Mouse (Mus musculus): ENCODE results near the gene Tnfaip1. TPM values are rescaled to one million over a fixed set of nuclear protein-coding genes. Genes with fewer than 3 reads are reported as not detected.
"Not testable (repeated sequence)": the region's sequence is repeated elsewhere in the genome, so short reads cannot be mapped to it uniquely, and the experiment has no call there.

Tnfaip1 gene
- polyA plus RNA-seq, 1 experiment from 2014 or later, result 59.2 TPM

DNA sequence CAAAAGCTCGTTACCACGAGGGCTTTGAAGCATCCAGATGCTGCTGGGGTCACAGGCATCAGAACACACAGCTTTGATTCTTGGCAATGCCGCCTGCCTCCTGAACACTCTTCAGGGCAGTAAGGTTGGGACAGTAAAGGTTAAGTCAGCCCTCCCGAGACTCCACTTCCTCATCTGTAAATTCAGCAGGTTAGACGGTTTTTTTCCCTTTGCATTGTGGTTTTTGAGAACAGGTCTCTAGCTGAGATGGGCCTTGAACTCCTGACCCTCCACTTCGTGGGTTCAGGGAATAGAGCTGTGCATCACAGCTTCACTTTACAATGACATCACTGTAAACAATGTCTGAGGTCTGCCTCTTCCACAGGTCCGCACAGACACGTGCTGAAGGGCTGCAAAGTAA is 9.0 kb upstream of the Tnfaip1 start:
- peaks cover 11% of the 10 kb centered on the region; the same call in 1 of the 2 replicates for H3K4me1 ChIP-seq (replicated peaks; ENCODE audit: control insufficient read depth, insufficient read depth, low read length)
- WGBS, result 83% methylated on average over 8 of the region's 8 CpGs
- ATAC-seq (ENCODE audit: low FRiP score), result no peak

DNA sequence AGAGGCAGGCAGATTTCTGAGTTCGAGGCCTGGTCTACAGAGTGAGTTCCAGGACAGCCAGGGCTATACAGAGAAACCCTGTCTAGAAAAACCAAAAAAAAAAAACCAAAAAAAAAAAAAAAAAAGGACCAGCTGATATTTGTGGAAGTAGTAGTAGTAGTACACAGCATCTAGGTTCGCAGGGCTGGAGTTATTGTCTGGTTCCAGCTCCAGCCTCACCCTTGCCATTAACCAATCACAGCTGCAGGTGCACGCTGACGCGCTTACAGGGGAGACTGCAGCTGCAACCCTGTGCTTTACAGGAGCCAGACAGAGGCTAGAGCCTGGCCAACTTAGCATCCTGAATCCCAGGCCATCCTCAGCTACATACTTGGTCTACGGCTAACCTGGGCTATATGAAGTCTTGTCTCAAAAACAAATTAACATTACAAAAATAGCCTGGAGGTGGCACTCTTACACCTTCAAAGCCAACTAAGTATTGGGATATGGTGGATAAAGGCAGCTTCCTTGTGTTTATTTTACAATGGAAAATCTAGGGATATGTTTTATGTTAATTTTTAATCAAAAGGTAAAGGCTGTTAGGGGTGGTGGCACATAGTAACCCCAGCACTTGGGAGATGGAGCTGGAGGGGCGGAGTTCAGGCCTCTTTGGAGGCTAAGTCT is 8.4 kb upstream of the Tnfaip1 start:
- Histone ChIP-seq H3K4me3 (replicated peaks; ENCODE audit: low read length) (no peak overlapping the region), H3K4me1 (replicated peaks; ENCODE audit: control insufficient read depth, insufficient read depth, low read length) (peaks cover 6% of the 10 kb centered on the region; the same call in 1 of the 2 replicates), H3K27ac (no peak overlapping the region), H3K27me3 (ENCODE audit: control insufficient read depth, insufficient read depth, low read length) (no peaks in the 10 kb centered on the region), H3K9ac (no peak overlapping the region), H3K36me3 (replicated peaks; ENCODE audit: control insufficient read depth, insufficient read depth) (peaks cover 44% of the 10 kb centered on the region), H3K9me3 (ENCODE audit: control insufficient read depth, low read length) (no peaks in the 10 kb centered on the region), H3K4me2 (replicated peaks) (no peak overlapping the region)
- WGBS, result 96% methylated on average over 7 of the region's 7 CpGs
- ATAC-seq (ENCODE audit: low FRiP score) (no peak), DNase-seq (ENCODE audit: low spot score) (no peak)

More for the DNA sequence above, 9.0 kb upstream of the Tnfaip1 start:
- no peak overlapping the region for H3K4me2 ChIP-seq (replicated peaks)
- H3K9me3 ChIP-seq (ENCODE audit: control insufficient read depth, low read length), result no peaks in the 10 kb centered on the region
- DNase-seq (ENCODE audit: low spot score), result no peak
- no peak overlapping the region for H3K9ac ChIP-seq
- no peak overlapping the region for H3K4me3 ChIP-seq (replicated peaks; ENCODE audit: low read length)
- no peak overlapping the region for H3K27ac ChIP-seq
- H3K27me3 ChIP-seq (ENCODE audit: control insufficient read depth, insufficient read depth, low read length), result no peaks in the 10 kb centered on the region
- peaks cover 38% of the 10 kb centered on the region for H3K36me3 ChIP-seq (replicated peaks; ENCODE audit: control insufficient read depth, insufficient read depth)

DNA sequence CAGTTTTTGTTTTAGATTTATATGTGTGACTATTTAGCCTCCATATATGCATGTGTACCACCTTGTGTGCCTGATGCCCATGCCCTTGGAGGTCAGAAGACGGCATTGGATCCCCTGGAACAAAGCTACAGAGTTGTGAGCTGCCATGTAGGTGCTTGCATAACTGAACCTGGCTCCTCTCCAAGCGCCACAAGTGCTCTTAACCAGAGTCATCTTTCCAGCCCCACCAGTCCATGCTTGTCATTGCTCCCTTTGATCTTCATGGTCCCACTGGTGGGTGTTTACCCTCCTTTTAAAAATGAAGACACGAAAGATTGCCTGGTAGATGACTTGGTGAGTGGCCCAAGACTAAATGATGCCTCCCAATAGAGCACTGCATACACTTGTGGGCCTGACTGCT is 4.2 kb upstream of the Tnfaip1 start:
- Histone ChIP-seq H3K4me3 (replicated peaks; ENCODE audit: low read length) (no peak overlapping the region), H3K36me3 (replicated peaks; ENCODE audit: control insufficient read depth, insufficient read depth) (peaks cover 55% of the 10 kb centered on the region), H3K27ac (no peak overlapping the region), H3K27me3 (ENCODE audit: control insufficient read depth, insufficient read depth, low read length) (no peaks in the 10 kb centered on the region), H3K9me3 (ENCODE audit: control insufficient read depth, low read length) (no peaks in the 10 kb centered on the region), H3K4me1 (replicated peaks; ENCODE audit: control insufficient read depth, insufficient read depth, low read length) (peaks cover 13% of the 10 kb centered on the region), H3K4me2 (replicated peaks) (no peak overlapping the region), H3K9ac (no peak overlapping the region)
- no peak for DNase-seq (ENCODE audit: low spot score)
- ATAC-seq (ENCODE audit: low FRiP score), result no peak
- WGBS, result 90% methylated on average over 3 of the region's 3 CpGs

DNA sequence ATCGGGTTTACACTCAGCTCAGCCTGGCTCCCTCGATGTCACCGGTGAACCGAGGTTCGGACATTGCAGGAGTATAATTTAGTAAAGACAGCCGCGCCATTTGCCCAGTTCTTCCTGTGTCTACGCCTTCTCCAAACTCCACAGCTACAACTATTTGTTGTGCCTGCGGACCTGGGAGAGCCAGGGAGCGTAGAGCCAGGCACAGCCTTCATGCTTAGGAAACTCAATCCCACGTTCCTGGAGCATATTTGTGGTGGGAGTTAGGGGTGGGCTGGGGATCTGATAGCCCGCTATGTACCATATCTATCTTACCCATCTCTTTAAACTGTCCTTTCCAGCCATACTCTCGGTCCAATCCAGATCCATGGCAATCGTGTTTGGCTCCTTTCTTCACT is 555 bp upstream of the Tnfaip1 start:
- H3K36me3 ChIP-seq (replicated peaks; ENCODE audit: control insufficient read depth, insufficient read depth), result peaks cover 31% of the 10 kb centered on the region
- peak overlapping the region; percentile 75 for H3K4me3 ChIP-seq (replicated peaks; ENCODE audit: low read length)
- WGBS, result 3% methylated on average over 14 of the region's 14 CpGs
- no peaks in the 10 kb centered on the region for H3K27me3 ChIP-seq (ENCODE audit: control insufficient read depth, insufficient read depth, low read length)
- peak overlapping the region; percentile 87 for H3K4me2 ChIP-seq (replicated peaks)
- ATAC-seq (ENCODE audit: low FRiP score) (0 out of 2 replicates have a peak, but pooled peaks have one; percentile 1), DNase-seq (ENCODE audit: low spot score) (no peak)
- peaks cover 26% of the 10 kb centered on the region for H3K4me1 ChIP-seq (replicated peaks; ENCODE audit: control insufficient read depth, insufficient read depth, low read length)
- no peaks in the 10 kb centered on the region for H3K9me3 ChIP-seq (ENCODE audit: control insufficient read depth, low read length)
- H3K27ac ChIP-seq, result peak overlapping the region; percentile 86
- peak overlapping the region; percentile 88 for H3K9ac ChIP-seq

DNA sequence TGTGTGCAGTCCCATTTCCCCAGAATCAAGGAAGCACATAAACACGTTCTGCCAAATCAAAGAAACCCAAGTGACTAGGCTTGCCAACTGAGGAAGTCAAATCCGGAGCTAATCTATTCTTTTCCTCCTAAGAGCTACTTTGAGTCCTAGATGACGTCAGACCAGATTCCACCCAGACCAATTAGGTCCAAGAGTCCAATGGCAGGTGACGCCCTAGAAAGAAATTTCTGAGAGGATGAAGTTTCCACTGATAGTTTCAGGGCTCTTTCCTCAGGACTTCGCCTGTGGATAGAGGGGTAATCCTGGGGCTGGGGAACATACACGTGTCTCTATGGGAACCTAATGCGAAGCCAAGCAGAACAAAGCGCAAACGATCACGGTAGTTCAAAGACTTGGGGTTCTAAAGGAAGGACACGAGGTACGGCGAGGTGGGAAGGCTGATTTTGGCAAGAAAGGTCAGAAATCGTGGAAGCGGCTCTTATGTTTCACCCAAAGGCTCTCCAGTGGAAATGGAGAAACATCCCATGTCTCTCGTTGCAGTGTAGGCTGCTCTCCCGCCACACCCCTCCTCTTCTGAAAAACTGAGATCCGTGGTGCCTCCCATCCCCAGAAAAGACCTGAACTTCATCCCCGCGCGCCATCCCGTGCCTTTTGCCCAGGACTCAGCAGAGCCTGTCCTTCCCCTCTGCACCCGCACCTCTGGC is 604 bp downstream of the Tnfaip1 start:
- ATAC-seq (ENCODE audit: low FRiP score) (peak; percentile 5; the same call in 1 of the 2 replicates), DNase-seq (ENCODE audit: low spot score) (peak; percentile 65)
- Histone ChIP-seq H3K27me3 (ENCODE audit: control insufficient read depth, insufficient read depth, low read length) (no peaks in the 10 kb centered on the region), H3K4me2 (replicated peaks) (peak overlapping the region; percentile 86), H3K9ac (peak overlapping the region; percentile 59), H3K4me1 (replicated peaks; ENCODE audit: control insufficient read depth, insufficient read depth, low read length) (peaks cover 26% of the 10 kb centered on the region), H3K9me3 (ENCODE audit: control insufficient read depth, low read length) (no peaks in the 10 kb centered on the region), H3K36me3 (replicated peaks; ENCODE audit: control insufficient read depth, insufficient read depth) (peaks cover 20% of the 10 kb centered on the region), H3K4me3 (replicated peaks; ENCODE audit: low read length) (peak overlapping the region; percentile 75), H3K27ac (peak overlapping the region; percentile 77)
- WGBS, result 1% methylated on average over 23 of the region's 23 CpGs

DNA sequence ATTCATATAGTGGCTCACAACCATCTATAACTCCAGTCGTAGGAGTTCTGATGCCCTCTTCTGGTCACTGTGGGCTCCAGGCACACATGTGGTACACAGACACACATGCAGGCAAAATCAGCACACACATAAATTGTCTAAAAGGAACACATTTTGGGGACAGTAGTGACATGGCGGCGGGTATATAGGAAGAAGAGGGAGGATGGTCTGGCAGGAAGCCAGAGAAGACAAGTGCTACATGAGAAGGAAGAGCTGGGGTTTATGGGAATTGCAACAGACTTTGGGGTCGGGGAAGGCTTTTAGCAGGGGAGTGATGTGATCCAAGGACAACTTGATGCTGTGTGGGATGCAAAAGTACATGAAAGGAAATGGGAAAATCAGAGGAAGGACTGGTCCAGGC is 1.6 kb downstream of the Tnfaip1 start:
- Histone ChIP-seq H3K27ac (no peak overlapping the region), H3K4me3 (replicated peaks; ENCODE audit: low read length) (peak overlapping the region; percentile 75), H3K4me2 (replicated peaks) (peak overlapping the region; percentile 86), H3K9me3 (ENCODE audit: control insufficient read depth, low read length) (no peaks in the 10 kb centered on the region), H3K36me3 (replicated peaks; ENCODE audit: control insufficient read depth, insufficient read depth) (peaks cover 19% of the 10 kb centered on the region), H3K9ac (no peak overlapping the region), H3K4me1 (replicated peaks; ENCODE audit: control insufficient read depth, insufficient read depth, low read length) (peaks cover 26% of the 10 kb centered on the region), H3K27me3 (ENCODE audit: control insufficient read depth, insufficient read depth, low read length) (no peaks in the 10 kb centered on the region)
- no peak for ATAC-seq (ENCODE audit: low FRiP score)
- WGBS, result 95% methylated on average over 4 of the region's 4 CpGs
- no peak for DNase-seq (ENCODE audit: low spot score)

DNA sequence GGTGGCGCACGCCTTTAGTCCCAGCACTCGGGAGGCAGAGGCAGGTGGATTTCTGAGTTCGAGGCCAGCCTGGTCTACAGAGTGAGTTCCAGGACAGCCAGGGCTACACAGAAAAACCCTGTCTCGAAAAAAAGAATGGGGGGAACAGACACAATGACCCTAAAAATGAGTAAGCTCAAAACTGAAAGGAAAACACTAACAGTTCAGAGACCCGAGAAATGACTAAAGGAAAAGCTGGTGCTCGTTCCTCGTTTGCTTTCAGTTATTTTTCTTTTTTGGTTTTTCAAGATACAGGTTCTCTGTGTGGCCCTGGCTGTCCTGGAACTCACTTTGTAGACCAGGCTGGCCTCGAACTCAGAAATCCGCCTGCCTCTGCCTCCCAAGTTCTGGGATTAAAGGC is 4.6 kb downstream of the Tnfaip1 start:
- not testable (repeated sequence) for H3K9ac ChIP-seq; H3K4me3 ChIP-seq (replicated peaks; ENCODE audit: low read length); H3K27me3 ChIP-seq (ENCODE audit: control insufficient read depth, insufficient read depth, low read length); DNase-seq (ENCODE audit: low spot score); H3K9me3 ChIP-seq (ENCODE audit: control insufficient read depth, low read length); ATAC-seq (ENCODE audit: low FRiP score); H3K4me2 ChIP-seq (replicated peaks); H3K27ac ChIP-seq
- peaks cover 13% of the 10 kb centered on the region for H3K4me1 ChIP-seq (replicated peaks; ENCODE audit: control insufficient read depth, insufficient read depth, low read length)
- 98% methylated on average over 10 of the region's 10 CpGs for WGBS
- peaks cover 39% of the 10 kb centered on the region for H3K36me3 ChIP-seq (replicated peaks; ENCODE audit: control insufficient read depth, insufficient read depth)

DNA sequence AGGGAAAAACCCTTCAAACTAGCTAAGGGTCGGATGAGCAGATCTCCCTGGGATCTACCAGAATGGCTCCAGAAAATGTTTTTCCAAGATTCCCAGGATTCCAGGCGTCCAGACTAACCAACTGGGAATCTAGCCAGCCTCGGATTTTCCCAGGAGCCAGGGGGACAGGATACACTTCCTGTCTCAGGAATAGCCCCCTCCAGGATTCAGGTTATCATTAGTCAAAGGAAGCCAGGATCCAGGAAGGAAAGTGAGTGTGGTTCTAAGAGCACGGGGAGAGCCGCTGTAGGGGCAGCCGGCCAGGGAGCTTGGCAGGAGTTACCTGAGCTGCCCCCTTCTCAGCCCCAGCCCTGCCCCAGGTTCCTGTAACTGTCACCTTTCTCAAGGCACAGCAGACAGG is 5.1 kb downstream of the Tnfaip1 start:
- H3K36me3 ChIP-seq (replicated peaks; ENCODE audit: control insufficient read depth, insufficient read depth), result peaks cover 44% of the 10 kb centered on the region
- WGBS, result 82% methylated on average over 6 of the region's 6 CpGs
- ATAC-seq (ENCODE audit: low FRiP score), result no peak
- H3K27ac ChIP-seq, result no peak overlapping the region
- no peak for DNase-seq (ENCODE audit: low spot score)
- H3K27me3 ChIP-seq (ENCODE audit: control insufficient read depth, insufficient read depth, low read length), result no peaks in the 10 kb centered on the region
- no peak overlapping the region for H3K4me3 ChIP-seq (replicated peaks; ENCODE audit: low read length)
- peaks cover 13% of the 10 kb centered on the region for H3K4me1 ChIP-seq (replicated peaks; ENCODE audit: control insufficient read depth, insufficient read depth, low read length)
- no peak overlapping the region for H3K4me2 ChIP-seq (replicated peaks)
- H3K9me3 ChIP-seq (ENCODE audit: control insufficient read depth, low read length), result no peaks in the 10 kb centered on the region
- no peak overlapping the region for H3K9ac ChIP-seq

DNA sequence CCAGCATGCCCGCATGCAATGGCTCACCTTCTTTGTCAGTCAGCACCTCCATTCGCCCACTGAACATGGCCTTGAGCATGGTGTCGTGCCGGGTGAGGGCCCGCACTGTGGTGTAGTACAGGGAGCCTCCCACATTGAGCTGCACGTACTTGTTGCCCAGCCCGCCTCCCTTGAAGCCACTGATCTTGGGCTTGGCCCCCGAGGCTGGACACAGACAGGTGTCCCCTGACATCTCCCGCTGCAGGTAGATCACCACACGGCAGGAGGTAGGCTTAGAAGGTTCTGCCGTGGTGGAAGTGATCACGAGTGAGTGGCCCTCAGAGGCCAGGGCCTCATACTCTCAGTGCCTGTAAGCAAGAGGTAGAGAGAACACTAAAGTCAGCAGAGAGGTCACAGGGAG is 6.1 kb downstream of the Tnfaip1 start:
- H3K36me3 ChIP-seq (replicated peaks; ENCODE audit: control insufficient read depth, insufficient read depth), result peaks cover 54% of the 10 kb centered on the region

More for the DNA sequence above, 6.1 kb downstream of the Tnfaip1 start:
- no peak for ATAC-seq (ENCODE audit: low FRiP score)
- DNase-seq (ENCODE audit: low spot score), result no peak
- H3K27me3 ChIP-seq (ENCODE audit: control insufficient read depth, insufficient read depth, low read length), result no peaks in the 10 kb centered on the region
- no peaks in the 10 kb centered on the region for H3K9me3 ChIP-seq (ENCODE audit: control insufficient read depth, low read length)
- no peak overlapping the region for H3K4me3 ChIP-seq (replicated peaks; ENCODE audit: low read length)
- peaks cover 9% of the 10 kb centered on the region for H3K4me1 ChIP-seq (replicated peaks; ENCODE audit: control insufficient read depth, insufficient read depth, low read length)
- H3K27ac ChIP-seq, result no peak overlapping the region
- no peak overlapping the region for H3K4me2 ChIP-seq (replicated peaks)
- no peak overlapping the region for H3K9ac ChIP-seq
- 91% methylated on average over 12 of the region's 12 CpGs for WGBS

Data from hindbrain, embryonic 14.5 days (tissue).